Mouse (Mus musculus) erythroblast, embryonic 14.5 days (primary cell): ENCODE data around the gene Rragd. TPM values are rescaled to one million over a fixed set of nuclear protein-coding genes. Genes with fewer than 3 reads are reported as not detected.
"Not testable (repeated sequence)": the region's sequence is repeated elsewhere in the genome, so short reads cannot be mapped to it uniquely, and the experiment has no call there.

Experiments
- H3K27me3 ChIP-seq: 2 replicates; pipeline ENCODE4 v1.6.1; 2012; ENCODE audit warnings: inconsistent platforms; ENCODE audit not compliant: control insufficient read depth
- H3K36me3 ChIP-seq: 2 replicates; pipeline ENCODE4 v1.6.1; 2012; ENCODE audit warnings: mild to moderate bottlenecking, inconsistent platforms; ENCODE audit not compliant: control insufficient read depth
- H3K4me1 ChIP-seq: 2 replicates; pipeline ENCODE4 v1.6.1; 2012; ENCODE audit warnings: inconsistent platforms; ENCODE audit not compliant: control insufficient read depth
- H3K4me3 ChIP-seq: replicated peaks from 2 replicates; pipeline ENCODE3; 2012; ENCODE audit warnings: moderate library complexity, mild to moderate bottlenecking, inconsistent platforms
- H3K9me3 ChIP-seq: 2 replicates; pipeline ENCODE4 v1.6.1; 2012; ENCODE audit warnings: low read length, inconsistent platforms, mixed read lengths; ENCODE audit not compliant: control insufficient read depth
- GATA1 ChIP-seq: IDR thresholded peaks from 2 replicates; pipeline ENCODE4 v1.6.1; 2012; ENCODE audit warnings: low read length, inconsistent platforms, mixed read lengths
- TAL1 ChIP-seq: IDR thresholded peaks from 3 replicates; pipeline ENCODE4 v1.6.1; 2012; ENCODE audit warnings: low read length, inconsistent platforms, mixed read lengths
- polyA plus RNA-seq: library from polyadenylated mRNA; stranded (reverse); fragments of >175 nt; gene quantifications from 2 replicates; pipeline ENCODE4 v1.2.3, GENCODE M21; 2012

Rragd gene
- polyA plus RNA-seq, 1 experiment, result 0.34 TPM

DNA sequence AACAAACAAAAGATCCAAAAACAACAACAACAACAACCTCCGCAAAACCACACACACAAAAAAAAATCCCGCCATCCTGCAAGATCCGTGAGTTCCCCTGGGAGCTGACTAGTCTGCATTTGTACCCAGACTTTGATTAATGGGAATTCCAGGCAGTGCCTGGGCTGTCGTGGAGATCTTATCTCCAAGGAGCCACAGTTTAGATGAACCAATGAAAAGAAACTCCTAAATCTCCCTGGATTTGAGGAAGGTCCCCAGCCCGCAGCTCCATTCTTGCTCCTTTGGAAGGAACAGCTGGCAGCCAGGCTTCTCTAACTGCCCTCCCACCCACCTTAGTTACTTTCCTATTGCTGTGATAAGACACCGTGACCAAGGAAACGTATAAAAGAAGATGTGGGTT lies 30.2 kb upstream of the Rragd start:
- TF ChIP-seq GATA1, result no peak
- no peak for TF ChIP-seq TAL1
- Histone ChIP-seq H3K36me3 (no peaks in the 10 kb centered on the region), H3K4me1 (peaks cover 16% of the 10 kb centered on the region), H3K27me3 (peaks cover 71% of the 10 kb centered on the region), H3K9me3 (peaks cover 18% of the 10 kb centered on the region), H3K4me3 (no peak overlapping the region)

GRCm38 (mm10) chr4:32956423-32956822 lies 26.4 kb upstream of the Rragd start:
- Histone ChIP-seq H3K36me3 (no peaks in the 10 kb centered on the region), H3K4me3 (no peak overlapping the region), H3K9me3 (peaks cover 5% of the 10 kb centered on the region), H3K27me3 (peaks cover 34% of the 10 kb centered on the region), H3K4me1 (peaks cover 9% of the 10 kb centered on the region)
- TF ChIP-seq GATA1, result no peak
- TF ChIP-seq TAL1, result no peak

DNA sequence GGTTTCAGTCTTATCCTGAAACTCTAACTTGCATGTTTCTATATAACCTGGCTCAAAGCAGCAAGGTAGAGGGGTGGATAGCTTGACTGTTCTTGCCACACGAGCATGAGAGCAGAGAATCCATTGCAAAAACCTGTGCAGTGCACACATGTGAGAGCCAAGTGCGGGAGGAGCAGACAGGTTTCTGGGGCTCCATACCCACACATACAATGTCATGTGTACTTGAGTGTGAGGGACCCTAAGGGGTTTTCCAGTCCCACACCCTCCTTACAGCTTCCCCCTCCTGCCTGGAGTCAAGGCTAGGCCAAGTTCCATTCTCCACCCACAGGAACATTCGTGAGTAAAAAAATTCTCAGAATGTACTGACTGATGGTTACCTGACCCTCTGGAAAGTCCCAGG lies 21.4 kb upstream of the Rragd start:
- TF ChIP-seq TAL1 (no peak), GATA1 (no peak)
- Histone ChIP-seq H3K27me3 (peaks cover 4% of the 10 kb centered on the region; the same call in 1 of the 2 replicates), H3K36me3 (no peaks in the 10 kb centered on the region), H3K9me3 (no peaks in the 10 kb centered on the region), H3K4me1 (peaks cover 6% of the 10 kb centered on the region), H3K4me3 (no peak overlapping the region)

GRCm38 (mm10) chr4:32964619-32965018 lies 18.2 kb upstream of the Rragd start:
- not testable (repeated sequence) for H3K27me3 ChIP-seq, H3K36me3 ChIP-seq, H3K9me3 ChIP-seq, H3K4me1 ChIP-seq, H3K4me3 ChIP-seq

- peaks cover 9% of the 10 kb centered on the region for H3K9me3 ChIP-seq
- no peak overlapping the region for H3K4me3 ChIP-seq
- TF ChIP-seq TAL1, result no peak
- H3K36me3 ChIP-seq, result no peaks in the 10 kb centered on the region
- H3K27me3 ChIP-seq, result peaks cover 27% of the 10 kb centered on the region
- H3K4me1 ChIP-seq, result peaks cover 29% of the 10 kb centered on the region
Measured at GRCm38 (mm10) chr4:32977331-32977730, 5.5 kb upstream of the Rragd start.

DNA sequence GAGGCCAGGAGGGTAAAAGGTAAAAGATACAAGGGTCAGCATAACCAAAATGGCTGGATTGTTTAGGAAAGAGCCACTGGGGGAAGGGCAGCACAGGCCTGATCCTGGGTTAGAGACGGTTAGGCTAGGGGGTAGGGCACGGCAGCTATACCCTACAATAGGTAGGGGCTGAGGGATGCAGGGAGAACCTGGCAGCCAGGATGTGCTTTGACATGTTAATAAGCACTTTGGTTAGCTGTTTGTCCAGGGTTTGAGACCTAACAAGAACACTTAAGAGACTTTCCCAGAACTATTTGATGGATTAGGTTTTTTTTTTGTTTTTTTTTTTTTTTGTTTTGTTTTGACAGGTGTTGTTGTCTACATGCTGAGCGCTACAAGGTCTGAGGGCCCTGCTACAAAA lies 2.8 kb upstream of the Rragd start:
- H3K9me3 ChIP-seq, result peaks cover 11% of the 10 kb centered on the region
- peaks cover 54% of the 10 kb centered on the region for H3K27me3 ChIP-seq
- no peak overlapping the region for H3K4me3 ChIP-seq
- peaks cover 52% of the 10 kb centered on the region for H3K4me1 ChIP-seq
- H3K36me3 ChIP-seq, result no peaks in the 10 kb centered on the region; the same call in 1 of the 2 replicates
- TF ChIP-seq GATA1 (no peak), TAL1 (no peak)

DNA sequence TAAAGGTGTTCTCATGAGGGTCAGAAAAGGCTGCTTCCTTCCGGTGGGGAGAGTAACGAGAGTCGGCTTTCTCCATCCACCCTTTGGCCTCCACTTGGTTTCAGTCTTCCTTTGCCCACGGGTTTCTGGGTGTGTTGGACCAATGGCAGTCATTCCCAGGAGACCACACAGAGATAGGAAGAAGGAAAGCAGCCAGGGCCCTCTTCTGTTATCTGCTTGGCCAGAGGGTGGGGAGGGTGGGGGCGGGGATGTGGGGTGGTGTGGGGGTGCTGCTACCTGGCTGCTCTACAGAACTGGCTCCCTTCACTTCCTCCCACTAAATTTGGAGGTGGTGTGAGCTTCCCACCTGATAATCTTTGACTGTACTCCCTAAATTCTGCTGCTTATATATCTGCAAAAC lies 1.2 kb upstream of the Rragd start:
- TF ChIP-seq TAL1 (no peak), GATA1 (no peak)
- Histone ChIP-seq H3K9me3 (peaks cover 14% of the 10 kb centered on the region), H3K36me3 (peaks cover 6% of the 10 kb centered on the region; the same call in 1 of the 2 replicates), H3K4me3 (peak overlapping the region; percentile 27), H3K27me3 (peaks cover 68% of the 10 kb centered on the region), H3K4me1 (peaks cover 67% of the 10 kb centered on the region)

GRCm38 (mm10) chr4:32982041-32982715 lies 659 bp upstream of the Rragd start:
- H3K4me1 ChIP-seq, result peaks cover 73% of the 10 kb centered on the region
- peaks cover 6% of the 10 kb centered on the region; the same call in 1 of the 2 replicates for H3K36me3 ChIP-seq
- peak overlapping the region; percentile 82 for H3K4me3 ChIP-seq
- peaks cover 14% of the 10 kb centered on the region for H3K9me3 ChIP-seq
- TF ChIP-seq GATA1, result no peak
- TF ChIP-seq TAL1, result no peak
- H3K27me3 ChIP-seq, result peaks cover 68% of the 10 kb centered on the region

DNA sequence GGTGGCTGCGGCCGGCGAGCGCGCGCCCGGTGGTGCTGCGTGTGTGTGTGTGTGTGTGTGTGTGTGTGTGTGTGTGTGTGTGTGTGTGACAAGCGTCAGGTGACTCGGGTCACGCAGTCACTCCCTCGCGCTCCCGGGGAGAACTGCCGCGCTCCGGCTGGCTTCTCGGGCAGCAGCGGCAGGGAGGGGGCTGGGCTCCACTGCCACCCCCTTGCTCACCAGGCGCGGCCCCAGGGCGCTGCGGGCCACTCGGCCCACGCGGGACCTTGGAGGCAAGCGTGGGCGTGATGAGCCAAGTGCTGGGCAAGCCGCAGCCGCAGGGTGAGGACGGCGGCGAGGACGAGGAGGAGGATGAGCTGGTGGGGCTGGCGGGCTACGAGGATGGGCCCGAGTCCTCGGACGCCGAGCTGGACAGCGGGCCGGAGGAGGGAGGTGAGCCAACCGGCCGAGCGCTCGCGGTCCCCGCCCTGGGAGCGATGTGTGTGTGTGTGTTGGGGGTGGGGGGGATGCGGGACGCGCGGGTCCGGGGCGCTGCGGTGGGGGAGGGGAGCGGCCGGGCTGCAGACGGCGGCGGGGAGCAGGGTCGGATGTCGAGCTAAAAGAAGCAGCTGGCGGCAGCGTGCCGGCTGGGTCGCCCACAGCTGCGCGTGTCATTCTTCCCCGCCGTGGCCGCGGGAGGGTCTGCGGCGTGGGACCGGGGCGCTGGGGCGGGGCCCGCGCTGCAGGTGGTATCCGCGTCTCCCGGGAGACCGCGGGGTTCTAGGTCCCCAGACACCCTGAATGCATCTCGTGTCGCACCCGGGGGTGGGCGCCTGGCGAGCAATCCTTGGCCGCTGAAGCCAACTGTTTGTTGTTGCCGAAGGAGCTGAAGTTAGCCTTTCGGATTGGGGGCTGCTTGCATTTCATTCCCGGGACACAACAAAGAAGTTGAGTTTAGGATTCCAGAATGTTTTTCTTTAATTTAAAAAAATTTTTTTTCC lies 629 bp downstream of the Rragd start:
- Histone ChIP-seq H3K9me3 (peaks cover 14% of the 10 kb centered on the region), H3K4me1 (peaks cover 85% of the 10 kb centered on the region), H3K36me3 (peaks cover 6% of the 10 kb centered on the region; the same call in 1 of the 2 replicates), H3K27me3 (peaks cover 68% of the 10 kb centered on the region), H3K4me3 (peak overlapping the region; percentile 82)
- TF ChIP-seq GATA1, result no peak
